Mouse (Mus musculus): ENCODE measurements around the gene Itsn2. TPM values are rescaled to one million over a fixed set of nuclear protein-coding genes. Genes with fewer than 3 reads are reported as not detected.

The Itsn2 gene
- total RNA-seq, 2 experiments from 2014 or later: 82.0 to 114 TPM

GRCm38 (mm10) chr12:4757060-4757459 lies 164.6 kb downstream of the Itsn2 start:
- no peak for ATAC-seq (replicated peaks; ENCODE audit: low FRiP score, low TSS enrichment, poor library complexity, severe bottlenecking)

Other genes starting within 250 kb of the Itsn2 start
- gene Ncoa1, start 115.5 kb upstream of the Itsn2 start, total RNA-seq (2014; fragmentation: Nextera tagmentation): 11.2 and 11.9 TPM in 2 replicates
- gene Ncoa1, start 115.5 kb upstream of the Itsn2 start, total RNA-seq (2017): 6.3 and 11.9 TPM in 2 replicates
- gene Gm3625, start 289 bp downstream of the Itsn2 start, total RNA-seq (2014; fragmentation: Nextera tagmentation): not detected in 2 replicates
- not detected in 2 replicates for gene Gm3625, start 289 bp downstream of the Itsn2 start, total RNA-seq (2017)
- 0.62 and 1.5 TPM in 2 replicates for gene Fam228a, start 145.8 kb downstream of the Itsn2 start, total RNA-seq (2014; fragmentation: Nextera tagmentation)
- 0.23 and 0.57 TPM in 2 replicates for gene Fam228a, start 145.8 kb downstream of the Itsn2 start, total RNA-seq (2017)
- gene Pfn4, start 176.4 kb downstream of the Itsn2 start, total RNA-seq (2014; fragmentation: Nextera tagmentation): 4.6 and 4.9 TPM in 2 replicates
- gene Pfn4, start 176.4 kb downstream of the Itsn2 start, total RNA-seq (2017): 3.5 and 9.0 TPM in 2 replicates
- gene Fam228b, start 176.6 kb downstream of the Itsn2 start, total RNA-seq (2014; fragmentation: Nextera tagmentation): 6.0 and 15.0 TPM in 2 replicates
- 9.9 and 32.2 TPM in 2 replicates for gene Fam228b, start 176.6 kb downstream of the Itsn2 start, total RNA-seq (2017)
- 172 and 266 TPM in 2 replicates for gene Sf3b6, start 224.9 kb downstream of the Itsn2 start, total RNA-seq (2014; fragmentation: Nextera tagmentation)
- 189 and 198 TPM in 2 replicates for gene Sf3b6, start 224.9 kb downstream of the Itsn2 start, total RNA-seq (2017)
- not detected in 2 replicates for gene Fkbp1b, start 249.0 kb downstream of the Itsn2 start, total RNA-seq (2014; fragmentation: Nextera tagmentation)
- 1.6 and 12.2 TPM in 2 replicates for gene Fkbp1b, start 249.0 kb downstream of the Itsn2 start, total RNA-seq (2017)